Mouse (Mus musculus) layer of hippocampus, adult 9-11 months (tissue): Measurements from ENCODE around the gene Fubp1.
A peak's percentile ranks its signal among the peaks of the same experiment; 100 is the strongest.
"Not testable (repeated sequence)": the region's sequence is repeated elsewhere in the genome, so short reads cannot be mapped to it uniquely, and the experiment has no call there.

Experiments used
- DNase-seq: peaks from one replicate; pipeline ENCODE4 v3.0.0; 2022

The Fubp1 gene

GRCm38 (mm10) chr3:152193635-152194097, 16.6 kb upstream of the Fubp1 start:
- DNase-seq = peak; percentile 92

DNA sequence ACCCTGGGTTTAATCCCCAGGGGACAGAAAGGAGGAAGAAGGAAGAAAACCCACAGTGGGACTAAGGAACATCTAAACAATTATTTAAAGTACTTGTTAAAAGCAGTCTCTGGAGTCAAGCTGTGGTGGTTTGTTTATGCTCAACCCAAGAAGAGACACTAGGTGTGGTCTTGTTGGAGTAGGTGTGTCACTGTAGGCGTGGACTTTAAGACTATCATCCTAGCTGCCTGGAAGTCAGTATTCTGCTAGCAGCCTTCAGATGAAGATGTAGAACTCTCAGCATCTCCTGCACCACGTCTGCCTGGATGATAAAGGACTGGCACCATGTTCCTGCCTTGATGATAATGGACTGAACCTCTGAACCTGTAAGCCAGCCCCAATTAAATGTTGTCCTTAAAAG, 13.0 kb upstream of the Fubp1 start:
- DNase-seq = not testable (repeated sequence)

DNA sequence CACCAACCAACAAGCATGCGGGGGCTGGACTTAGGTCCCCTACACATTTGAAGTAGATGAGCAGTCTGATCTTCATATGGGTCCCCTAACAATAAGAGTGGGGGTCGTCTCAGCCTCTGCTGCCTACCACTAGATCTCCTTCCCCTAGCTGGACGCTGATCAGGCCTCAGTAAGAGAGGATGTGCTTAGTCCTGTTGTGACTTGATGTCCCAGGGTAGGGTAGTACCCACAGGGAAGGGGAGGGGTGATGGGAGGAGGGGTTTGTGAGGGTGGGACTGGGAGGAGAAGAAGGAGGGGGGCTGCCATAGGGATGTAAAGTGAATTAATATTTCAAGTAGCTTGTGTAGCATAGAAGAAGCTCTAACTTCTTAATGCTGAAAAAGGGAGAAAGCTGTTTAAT, 11.1 kb upstream of the Fubp1 start:
- DNase-seq = no peak

DNA sequence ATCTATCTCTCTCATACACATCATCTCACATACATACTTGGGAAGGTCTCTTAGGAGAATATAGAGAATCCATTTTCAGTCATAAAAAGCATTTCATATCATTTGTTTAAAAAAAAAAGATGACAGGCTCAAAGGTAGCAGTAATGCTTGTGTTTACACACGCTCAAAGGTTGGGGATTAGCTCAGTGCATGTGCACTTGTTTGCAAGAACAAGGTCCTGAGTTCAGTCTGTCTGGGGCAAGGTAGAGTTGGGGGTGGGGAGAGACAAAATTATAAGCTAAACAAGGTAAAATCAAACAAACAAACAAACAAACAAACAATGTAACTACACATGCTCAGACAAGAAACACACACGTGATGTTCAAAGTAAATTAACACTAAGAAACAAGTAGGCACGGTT, 9.0 kb upstream of the Fubp1 start:
- DNase-seq = no peak

DNA sequence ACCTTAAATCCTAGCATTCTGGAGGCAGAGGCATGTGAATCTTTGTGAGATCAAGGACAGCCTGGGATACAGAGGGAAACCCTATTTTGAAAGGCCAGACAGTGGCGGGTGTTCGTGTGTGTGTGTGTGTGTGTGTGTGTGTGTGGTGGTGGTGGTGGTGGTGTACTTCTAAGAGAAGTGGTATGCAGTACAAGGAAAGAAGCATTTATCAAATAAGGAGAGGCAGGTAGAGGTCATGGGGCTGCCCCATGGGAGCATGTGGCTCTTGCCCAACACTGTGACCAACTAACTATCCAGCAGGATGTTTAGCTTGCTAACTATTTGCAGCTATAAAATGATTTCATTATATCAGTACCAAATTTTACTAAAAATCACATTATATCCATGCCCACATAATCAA, 8.6 kb upstream of the Fubp1 start:
- no peak for DNase-seq

GRCm38 (mm10) chr3:152202942-152203341, 7.3 kb upstream of the Fubp1 start:
- DNase-seq = no peak

- DNase-seq = no peak
These were observed 6.8 kb upstream of the Fubp1 start for GRCm38 (mm10) chr3:152203411-152203810.

DNA sequence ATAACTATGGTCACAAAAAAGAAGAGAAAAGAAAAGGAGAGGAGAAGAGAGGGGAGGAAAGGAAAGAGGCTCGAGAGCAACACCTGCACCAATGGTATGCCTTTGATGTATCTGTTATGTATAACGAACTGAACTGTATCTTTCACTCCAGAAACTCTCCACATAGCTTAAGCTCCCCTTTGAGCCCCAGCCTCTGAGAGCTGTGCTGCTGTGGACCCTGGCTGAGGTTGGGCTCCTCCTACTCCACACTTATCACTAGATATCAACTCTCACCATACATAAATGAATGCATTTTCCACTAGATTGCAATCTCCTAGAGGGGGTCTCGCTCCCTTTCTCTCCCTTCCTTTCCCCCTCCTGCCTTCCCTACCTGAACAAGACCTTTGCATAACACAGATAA, 6.2 kb upstream of the Fubp1 start:
- DNase-seq = no peak

GRCm38 (mm10) chr3:152204577-152204976, 5.6 kb upstream of the Fubp1 start:
- no peak for DNase-seq

GRCm38 (mm10) chr3:152207156-152207555, 3.1 kb upstream of the Fubp1 start:
- DNase-seq = no peak

- DNase-seq = no peak
These were observed 1.9 kb upstream of the Fubp1 start for GRCm38 (mm10) chr3:152208096-152208885.

DNA sequence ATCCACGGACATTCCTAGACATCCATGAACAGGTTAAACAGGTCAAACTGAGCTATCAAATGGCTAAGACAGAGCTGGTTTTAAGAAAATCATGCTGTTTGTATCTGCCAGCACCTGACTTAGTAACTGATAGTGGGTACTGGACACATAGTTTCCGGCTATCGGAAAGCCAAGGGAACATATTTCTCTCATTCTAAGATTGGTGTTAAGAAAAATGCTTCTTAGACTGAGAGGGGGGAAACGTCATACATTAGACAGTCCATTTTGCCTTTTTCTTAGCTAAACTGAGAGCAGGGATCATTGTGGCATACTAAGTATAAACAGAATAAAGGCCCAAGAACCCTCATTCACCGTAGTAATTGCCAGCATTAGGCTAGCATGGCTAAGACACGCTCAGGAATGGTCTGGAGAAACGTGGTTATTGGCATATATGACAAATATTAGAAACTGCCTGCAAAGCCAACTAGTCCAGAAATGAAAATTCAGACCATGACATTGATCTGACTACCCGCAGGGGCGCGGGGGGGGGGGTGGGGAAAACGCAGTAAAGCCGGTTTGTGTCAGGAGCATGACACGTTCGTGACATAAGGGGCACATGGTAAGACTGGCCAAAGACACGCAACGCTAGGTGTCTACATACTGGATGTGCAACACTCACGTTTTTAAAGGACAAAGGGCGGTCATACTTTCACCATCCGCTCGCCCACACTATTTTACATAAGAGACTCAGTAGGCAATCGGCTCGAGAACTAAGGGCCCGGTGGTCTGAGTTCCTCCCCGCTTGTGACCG, 850 bp upstream of the Fubp1 start:
- no peak for DNase-seq

DNA sequence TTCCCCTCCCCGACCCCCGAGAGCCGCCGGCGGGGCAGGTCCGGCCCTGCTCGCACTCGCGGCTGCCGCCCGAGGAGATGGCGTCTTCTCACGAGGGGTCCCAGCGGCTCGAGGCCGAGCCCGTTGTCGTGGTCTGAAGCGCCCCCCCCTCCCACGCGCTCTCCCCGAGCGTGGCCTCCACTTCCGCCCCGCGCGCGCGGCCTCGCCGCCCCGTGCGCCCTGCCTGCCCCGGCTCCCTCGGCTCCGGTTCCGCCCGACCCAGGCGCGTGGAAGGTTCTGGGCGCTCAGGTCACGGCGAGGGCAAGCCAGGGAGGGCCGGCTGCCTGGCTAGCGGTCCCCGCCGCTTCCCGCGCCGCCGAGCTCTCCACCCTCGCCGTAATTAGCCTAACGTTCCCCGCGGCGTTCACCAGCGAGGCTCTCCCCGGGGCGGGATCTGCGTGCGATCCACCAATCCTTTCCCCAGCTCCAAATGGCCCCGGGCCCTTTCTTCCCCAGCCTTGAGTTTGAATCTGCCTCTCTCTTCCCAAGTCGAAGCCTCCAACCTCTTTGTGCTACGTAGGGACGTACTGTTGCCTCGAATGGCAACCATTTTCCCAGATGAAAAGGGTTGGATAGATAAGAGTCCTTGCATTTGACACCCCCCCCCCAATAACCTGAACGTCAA, 638 bp downstream of the Fubp1 start:
- DNase-seq = peak; percentile 61

DNA sequence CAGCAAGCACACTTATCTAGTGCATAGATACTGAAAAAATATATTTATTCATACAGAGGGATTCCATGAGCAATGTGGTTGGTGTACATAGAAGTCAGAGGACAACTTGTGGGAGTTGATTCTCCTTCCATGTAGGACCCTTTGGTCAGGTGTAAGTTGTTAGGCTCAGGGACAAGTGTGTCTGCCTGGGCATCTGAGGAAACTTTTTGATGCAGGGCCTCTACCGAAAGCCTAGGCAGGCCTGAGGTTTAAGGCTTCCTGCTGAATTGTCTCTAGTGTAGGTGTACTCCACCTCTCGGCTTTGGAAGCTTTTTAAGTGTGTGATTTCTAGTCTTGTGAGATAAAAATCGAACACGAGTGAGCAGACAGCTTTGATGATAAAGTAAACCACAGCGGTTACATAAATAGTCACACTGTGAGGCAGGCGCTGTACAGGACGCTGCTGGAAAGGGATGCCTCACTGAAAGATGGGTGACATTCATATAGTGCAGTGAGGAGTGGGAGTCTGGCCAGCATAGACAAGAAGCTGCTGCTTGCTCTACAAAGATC, 1.6 kb downstream of the Fubp1 start:
- DNase-seq = no peak

GRCm38 (mm10) chr3:152213416-152213815, 3.2 kb downstream of the Fubp1 start:
- no peak for DNase-seq

DNA sequence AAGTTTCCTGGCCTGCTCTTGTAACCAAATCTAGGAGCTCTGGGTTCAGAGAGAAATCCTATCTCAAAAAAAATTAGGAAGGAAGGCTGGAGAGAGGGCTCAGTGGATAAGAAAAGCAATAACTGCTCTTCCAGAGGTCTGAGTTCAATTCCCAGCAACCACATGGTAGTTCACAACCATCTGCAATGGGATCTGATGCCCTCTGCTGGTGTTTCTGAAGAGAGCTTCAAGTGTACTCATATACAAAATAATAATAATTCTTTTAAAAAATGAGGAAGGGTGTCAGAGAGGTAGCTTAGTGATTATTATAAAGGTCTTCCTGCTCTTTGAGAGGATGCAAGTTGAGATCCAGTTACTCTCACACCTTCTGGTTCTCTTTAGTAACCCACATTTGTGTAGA, 14.7 kb downstream of the Fubp1 start:
- DNase-seq = no peak

GRCm38 (mm10) chr3:152225906-152226305, 15.7 kb downstream of the Fubp1 start:
- DNase-seq = no peak

- DNase-seq = no peak
These were observed 18.6 kb downstream of the Fubp1 start for GRCm38 (mm10) chr3:152228843-152229242.

DNA sequence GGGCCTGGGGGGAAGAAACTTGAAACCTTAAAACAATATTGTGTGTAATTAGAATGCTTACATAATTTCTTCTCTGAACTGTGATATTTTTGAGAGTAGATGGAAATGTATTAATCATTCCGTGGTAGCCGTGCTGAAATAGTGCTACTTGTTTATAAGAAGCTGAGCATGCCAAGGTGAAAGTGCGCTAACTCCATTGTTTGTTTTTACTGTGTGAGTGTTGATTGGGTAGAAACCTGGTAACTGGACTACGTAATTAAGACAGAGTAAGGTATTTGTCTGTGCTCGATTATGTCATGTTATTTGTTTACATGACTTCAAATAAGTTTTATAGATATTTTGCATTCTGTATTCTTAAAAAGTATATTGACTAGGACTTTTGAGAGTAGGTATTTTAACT, 19.0 kb downstream of the Fubp1 start:
- DNase-seq = no peak

DNA sequence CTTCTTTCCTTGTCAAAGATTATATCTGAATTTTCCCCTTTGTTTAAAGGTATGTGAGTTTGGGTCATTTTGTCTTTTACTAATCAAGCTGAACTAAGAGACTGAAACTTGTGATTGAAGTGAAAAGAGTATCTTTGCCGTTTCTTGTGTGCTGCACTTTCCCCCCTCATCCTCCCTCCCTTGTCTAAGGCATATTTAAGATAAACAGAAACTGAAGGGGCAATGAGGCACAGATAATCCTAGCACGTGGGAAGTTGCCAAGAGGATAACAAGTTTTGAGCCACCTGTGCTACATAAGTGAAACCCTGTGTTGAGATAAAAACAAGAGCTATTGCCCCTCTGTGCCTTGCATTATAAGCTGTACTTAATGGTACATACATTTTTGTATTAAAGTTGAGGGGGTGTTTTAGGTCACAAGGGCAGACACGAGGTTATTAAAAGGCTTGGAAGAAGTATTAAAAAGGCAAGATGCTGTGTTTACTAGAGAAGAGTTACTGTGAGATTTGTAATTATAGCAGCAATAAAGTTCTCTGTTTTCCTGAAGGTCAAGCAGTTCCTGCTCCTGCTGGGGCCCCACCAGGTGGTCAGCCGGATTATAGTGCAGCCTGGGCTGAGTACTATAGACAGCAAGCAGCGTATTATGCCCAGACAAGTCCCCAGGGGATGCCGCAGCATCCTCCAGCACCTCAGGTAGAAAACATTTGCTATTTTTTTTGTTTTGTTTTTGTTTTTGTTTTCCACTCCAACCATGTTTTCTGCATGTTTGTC, 21.3 kb downstream of the Fubp1 start:
- DNase-seq = no peak

DNA sequence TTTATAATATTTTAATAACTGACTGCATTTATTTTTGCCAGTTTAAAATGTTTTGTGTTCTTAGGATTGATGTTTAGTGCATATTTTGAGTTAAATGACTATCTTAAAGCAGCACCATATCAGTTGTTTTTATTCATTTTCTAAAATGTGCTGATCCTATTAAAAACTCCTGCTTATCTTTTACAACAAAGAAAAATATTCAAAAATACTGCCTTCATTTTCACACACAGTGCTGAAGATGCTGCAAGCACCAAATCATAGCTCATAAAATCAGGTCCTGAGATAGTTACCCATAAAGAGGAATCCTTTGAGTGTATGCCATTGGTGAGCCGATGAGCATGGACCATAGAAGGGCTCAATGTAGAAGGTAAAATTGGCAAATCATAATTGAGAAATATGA, 25.0 kb downstream of the Fubp1 start:
- DNase-seq = no peak

DNA sequence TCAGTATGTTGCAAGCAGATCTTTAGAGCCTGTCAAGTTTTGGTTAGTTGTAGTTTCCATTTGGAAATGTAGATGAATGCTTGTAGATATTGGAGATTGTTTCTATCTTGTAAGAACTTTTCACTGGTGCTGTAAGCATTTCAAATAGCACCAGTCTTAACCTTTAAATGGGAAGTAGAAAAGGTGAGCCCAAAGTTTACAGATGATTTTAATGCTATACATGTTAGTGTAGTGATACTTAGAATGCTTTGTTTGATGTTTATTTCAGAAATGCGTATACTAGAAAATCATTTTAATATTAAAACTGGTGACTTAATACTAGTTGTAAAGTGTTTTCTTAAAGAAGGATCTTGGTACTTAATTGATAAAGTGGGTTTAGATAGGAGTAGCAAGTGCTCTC, 25.6 kb downstream of the Fubp1 start:
- DNase-seq = no peak

DNA sequence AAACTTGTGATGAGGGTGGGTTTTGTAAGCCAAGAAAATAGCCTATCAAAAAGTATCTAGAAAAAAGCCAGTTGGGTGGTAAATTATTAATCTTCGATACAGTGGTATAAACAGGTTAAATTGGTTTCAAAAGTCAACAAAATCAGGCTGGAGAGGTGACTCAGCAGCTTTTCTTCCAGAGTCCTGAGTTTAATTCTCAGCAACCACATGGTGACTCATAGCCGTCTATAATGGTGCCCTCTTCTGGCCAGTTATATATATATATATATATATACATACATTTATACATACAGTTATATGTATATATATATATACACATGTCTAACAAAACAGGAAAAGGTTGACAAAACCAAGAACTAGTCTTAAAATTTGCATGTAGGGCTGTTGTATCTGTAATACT, 28.6 kb downstream of the Fubp1 start:
- DNase-seq = no peak
